Mouse (Mus musculus): ENCODE results near the gene Carnmt1.

GRCm38 (mm10) chr19:18692768-18693167, 22.2 kb downstream of the Carnmt1 start:
- TF ChIP-seq CTCF (IDR thresholded peaks at IDR 0.05; ENCODE audit: low read depth, low read length), result no peak
- TF ChIP-seq POLR2A (IDR thresholded peaks at IDR 0.05; ENCODE audit: insufficient read depth, low read length), result no peak
- TF ChIP-seq EP300 (IDR thresholded peaks at IDR 0.05; ENCODE audit: insufficient read depth, low read depth, low read length), result no peak

Data from ES-Bruce4 (cell line).